Mouse (Mus musculus) heart, postnatal 25 days (tissue): ENCODE data around the gene Olfr1039. TPM values are rescaled to one million over a fixed set of nuclear protein-coding genes. Genes with fewer than 3 reads are reported as not detected.
"Not testable (repeated sequence)": the region's sequence is repeated elsewhere in the genome, so short reads cannot be mapped to it uniquely, and the experiment has no call there.

Experiments
- DNase-seq: peaks from one replicate; pipeline ENCODE4 v3.0.0; 2022; ENCODE audit warnings: low spot score
- intact Hi-C: fragments of 180-260 bp; cut with DNase I; formaldehyde crosslinking; loops from one replicate; pipeline ENCODE4 v1.15.1; 2025
- total RNA-seq, 2 experiments: library from RNA; stranded (reverse); gene quantifications; 2 replicates each; pipeline ENCODE4 v1.2.3; 2021

Gene Olfr1039
- total RNA-seq, result not detected

- DNase-seq, result no peak
- intact Hi-C loops, result no loop called here
Measured at GRCm38 (mm10) chr2:86135828-86136227, at the start of gene Olfr1039. TSS of gene Olfr1039 (minus strand) at chr2:86135928.

DNA sequence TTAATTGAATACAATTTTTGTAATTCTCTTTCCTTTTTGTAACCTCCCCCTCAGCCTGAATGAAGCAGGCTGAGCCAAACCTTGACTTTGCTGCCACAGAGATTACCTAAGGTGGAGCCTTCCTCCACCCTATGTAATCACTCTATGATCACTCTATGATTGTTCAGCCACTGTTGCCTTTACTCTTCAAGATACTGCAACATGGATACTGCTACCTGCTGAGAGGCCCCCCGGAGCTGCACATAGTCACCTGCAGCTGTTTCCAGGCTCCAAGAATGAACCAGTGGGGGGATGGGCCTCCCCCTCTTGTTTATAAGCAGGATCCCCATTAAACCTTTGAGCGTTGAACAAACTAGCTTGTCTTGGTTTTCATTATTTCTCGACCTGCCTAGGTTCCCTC, 44.2 kb upstream of the Olfr1039 start:
- DNase-seq, result no peak
- intact Hi-C loops, result no loop called here

- intact Hi-C loops, result no loop called here
- no peak for DNase-seq
Measured at GRCm38 (mm10) chr2:86177720-86178119, 42.0 kb upstream of the Olfr1039 start, which contains the start of gene Olfr1044. TSS of gene Olfr1044 (minus strand) at chr2:86177820.

DNA sequence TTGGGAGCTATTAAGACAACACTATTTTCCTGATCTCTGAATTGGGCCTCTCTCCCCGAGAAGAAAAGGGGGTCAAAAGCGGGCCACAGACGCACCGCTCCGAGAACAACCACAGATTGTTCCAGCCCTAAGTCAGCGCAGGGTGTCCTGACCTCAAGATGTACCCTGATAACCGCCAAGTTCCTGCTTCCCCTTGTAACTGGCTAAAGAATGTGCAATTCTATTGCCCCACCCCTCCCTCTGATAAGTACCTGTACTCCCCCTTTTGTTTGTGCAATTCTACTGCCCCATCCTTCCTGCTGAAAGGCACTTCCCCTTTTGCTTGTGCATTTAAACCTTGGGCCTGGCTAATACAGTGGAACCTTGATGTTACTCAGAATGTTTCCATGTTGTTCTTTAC, 39.7 kb upstream of the Olfr1039 start:
- DNase-seq, intact Hi-C loops: not testable (repeated sequence)

GRCm38 (mm10) chr2:86167422-86167821, 31.7 kb upstream of the Olfr1039 start, which contains the start of gene Olfr1043:
TSS of gene Olfr1043 (minus strand) at chr2:86167522.
- intact Hi-C loops, result no loop called here

GRCm38 (mm10) chr2:86161738-86162137, 26.0 kb upstream of the Olfr1039 start, which contains the start of gene Olfr1042:
TSS of gene Olfr1042 (minus strand) at chr2:86161838.
- DNase-seq, result no peak
- intact Hi-C loops, result no loop called here

More at GRCm38 (mm10) chr2:86167422-86167821, 31.7 kb upstream of the Olfr1039 start, which contains the start of gene Olfr1043:
- no peak for DNase-seq

GRCm38 (mm10) chr2:86146632-86147031, 10.9 kb upstream of the Olfr1039 start, which contains the start of gene Olfr1040:
TSS of gene Olfr1040 (minus strand) at chr2:86146732.
- DNase-seq, result no peak
- intact Hi-C loops, result no loop called here

GRCm38 (mm10) chr2:86087285-86087684, 48.4 kb downstream of the Olfr1039 start, which contains the start of gene Olfr1037:
TSS of gene Olfr1037 (minus strand) at chr2:86087385.
- intact Hi-C loops, result no loop called here
- no peak for DNase-seq

- intact Hi-C loops, DNase-seq: not testable (repeated sequence)
Measured at GRCm38 (mm10) chr2:86080478-86080877, 55.2 kb downstream of the Olfr1039 start.

Other genes starting within 250 kb of the Olfr1039 start
- not detected for gene Olfr1024, start 230.9 kb downstream of the Olfr1039 start, total RNA-seq
- not detected for gene Olfr1025-ps1, start 220.7 kb downstream of the Olfr1039 start, total RNA-seq
- gene Olfr1026, start 214.4 kb downstream of the Olfr1039 start, total RNA-seq, result not detected
- gene Olfr1028, start 185.5 kb downstream of the Olfr1039 start, total RNA-seq, result not detected
- gene Olfr1029, start 162.0 kb downstream of the Olfr1039 start, total RNA-seq, result not detected
- not detected for gene Olfr1030, start 156.7 kb downstream of the Olfr1039 start, total RNA-seq
- not detected for gene Olfr1031, start 145.6 kb downstream of the Olfr1039 start, total RNA-seq
- not detected for gene Olfr1032, start 130.4 kb downstream of the Olfr1039 start, total RNA-seq
- 1 to 10 TPM; 5.3 to 6.2 TPM for gene Olfr1033, start 115.3 kb downstream of the Olfr1039 start, total RNA-seq
- under 1 TPM; 0.14 to 0.16 TPM for gene Olfr1034, start 90.1 kb downstream of the Olfr1039 start, total RNA-seq
- not detected for gene Olfr1036, start 61.9 kb downstream of the Olfr1039 start, total RNA-seq
- gene Olfr1037, start 48.5 kb downstream of the Olfr1039 start, total RNA-seq, result not detected
- not detected for gene Olfr1040, start 10.8 kb upstream of the Olfr1039 start, total RNA-seq
- gene Olfr1042, start 25.9 kb upstream of the Olfr1039 start, total RNA-seq, result not detected
- not detected for gene Olfr1043, start 31.6 kb upstream of the Olfr1039 start, total RNA-seq
- not detected for gene Olfr1044, start 41.9 kb upstream of the Olfr1039 start, total RNA-seq
- not detected for gene Olfr52, start 49.8 kb upstream of the Olfr1039 start, total RNA-seq
- not detected for gene Olfr1045, start 67.1 kb upstream of the Olfr1039 start, total RNA-seq
- not detected for gene Olfr1046, start 83.4 kb upstream of the Olfr1039 start, total RNA-seq
- not detected for gene Olfr1047, start 95.5 kb upstream of the Olfr1039 start, total RNA-seq
- not detected for gene Olfr1048, start 104.4 kb upstream of the Olfr1039 start, total RNA-seq
- gene Olfr1049, start 122.4 kb upstream of the Olfr1039 start, total RNA-seq, result not detected
- not detected for gene Olfr1051, start 143.2 kb upstream of the Olfr1039 start, total RNA-seq
- not detected for gene Olfr1052, start 156.5 kb upstream of the Olfr1039 start, total RNA-seq
- gene Olfr1053, start 179.4 kb upstream of the Olfr1039 start, total RNA-seq, result not detected
- gene Olfr1054, start 199.5 kb upstream of the Olfr1039 start, total RNA-seq, result not detected
- gene Olfr1055, start 214.4 kb upstream of the Olfr1039 start, total RNA-seq, result not detected
- gene Olfr1056, start 226.5 kb upstream of the Olfr1039 start, total RNA-seq, result not detected
- not detected for gene Olfr1057, start 242.5 kb upstream of the Olfr1039 start, total RNA-seq